Mouse (Mus musculus) spleen, postnatal 14 days (tissue): Measurements from ENCODE around the gene Slc12a3.

Experiments used
- DNase-seq, 2 experiments: peaks; one replicate each; pipeline ENCODE4 v3.0.0; 2021 to 2022; ENCODE audit warnings: low spot score in 2 of 2

Gene Slc12a3

GRCm38 (mm10) chr8:94330733-94331132 lies 1.7 kb downstream of the Slc12a3 start:
- DNase-seq = peak in 1 of 2 experiments; percentile 52

GRCm38 (mm10) chr8:94333345-94333744 lies 4.3 kb downstream of the Slc12a3 start:
- no peak for DNase-seq

DNA sequence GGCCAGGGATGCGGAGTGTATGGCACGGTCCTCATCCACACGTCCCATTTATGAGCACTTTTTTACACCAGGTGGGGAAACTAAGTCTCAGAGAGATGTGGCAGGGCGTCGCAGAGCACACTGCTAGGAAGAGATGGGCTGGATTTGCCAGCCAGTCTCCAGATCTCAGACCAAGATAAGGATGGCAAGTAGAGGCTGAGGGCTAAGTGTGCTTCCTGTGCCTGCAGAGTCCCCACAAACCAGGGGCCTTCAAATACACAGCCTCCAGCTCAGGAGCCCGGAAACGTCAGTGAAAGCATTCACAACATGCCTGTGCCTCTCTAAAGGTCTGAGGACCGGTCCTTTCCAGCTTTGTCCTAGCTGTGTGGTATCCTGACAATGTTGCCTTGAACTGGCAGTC lies 8.6 kb downstream of the Slc12a3 start:
- no peak for DNase-seq

DNA sequence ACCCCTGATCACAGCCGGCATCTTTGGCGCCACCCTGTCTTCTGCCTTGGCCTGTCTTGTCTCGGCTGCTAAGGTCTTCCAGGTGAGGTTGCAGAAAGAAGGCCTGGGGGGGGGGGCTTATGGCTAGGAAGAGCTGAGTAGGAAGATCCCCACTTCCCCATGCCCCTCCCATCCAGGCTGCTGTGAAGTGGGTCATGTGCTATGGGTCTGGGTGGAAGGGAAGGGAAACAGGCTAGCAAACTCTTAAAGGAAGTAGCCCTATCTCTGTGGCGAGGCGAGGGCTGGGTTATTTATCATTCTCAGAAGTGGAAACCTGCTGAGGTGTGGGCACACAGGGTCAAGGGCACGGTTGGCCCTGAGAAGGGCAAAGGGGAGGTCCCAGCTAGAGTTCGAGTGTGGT lies 11.8 kb downstream of the Slc12a3 start:
- DNase-seq = no peak

DNA sequence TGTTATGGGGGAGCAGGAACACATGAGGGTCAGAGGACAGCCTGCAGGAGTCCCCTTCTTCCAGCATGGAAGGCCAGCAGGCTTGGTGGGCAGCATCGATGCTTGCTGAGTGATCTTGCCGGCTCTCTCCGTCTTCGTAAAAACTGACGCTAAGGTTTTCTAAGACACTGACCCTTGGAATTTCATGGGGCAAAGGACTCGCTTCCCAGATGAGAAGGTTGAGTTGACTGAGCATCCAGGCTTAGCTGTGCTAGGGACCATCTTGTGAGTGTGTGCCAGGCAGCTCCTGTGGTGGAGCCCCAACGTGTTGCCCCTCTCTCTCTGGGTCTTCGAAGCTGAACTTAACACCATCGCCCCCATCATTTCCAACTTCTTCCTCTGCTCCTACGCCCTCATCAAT lies 13.7 kb downstream of the Slc12a3 start:
- no peak for DNase-seq

GRCm38 (mm10) chr8:94343290-94343689 lies 14.3 kb downstream of the Slc12a3 start:
- peak; percentile 50 to 78 for DNase-seq

GRCm38 (mm10) chr8:94343778-94344320 lies 14.8 kb downstream of the Slc12a3 start:
- no peak for DNase-seq

DNA sequence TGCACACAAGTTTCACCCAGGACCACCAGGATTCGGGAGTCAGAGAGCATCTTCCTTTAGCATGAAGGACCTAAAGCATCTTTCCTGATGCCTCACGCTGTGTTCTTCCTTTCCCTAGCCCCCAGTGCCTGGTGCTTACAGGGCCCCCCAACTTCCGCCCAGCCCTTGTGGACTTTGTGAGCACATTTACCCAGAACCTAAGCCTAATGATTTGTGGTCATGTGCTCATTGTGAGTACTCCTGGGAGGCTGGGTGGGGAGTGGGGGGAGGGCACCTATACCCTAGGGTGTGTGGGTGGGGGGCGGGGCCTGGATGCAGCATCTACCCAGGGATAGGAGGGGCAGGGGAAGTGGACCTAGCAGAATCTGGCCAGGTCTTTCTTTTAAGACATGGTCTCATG lies 16.7 kb downstream of the Slc12a3 start:
- DNase-seq = no peak

- DNase-seq = no peak
Measured at GRCm38 (mm10) chr8:94346264-94346663, 17.3 kb downstream of the Slc12a3 start.

DNA sequence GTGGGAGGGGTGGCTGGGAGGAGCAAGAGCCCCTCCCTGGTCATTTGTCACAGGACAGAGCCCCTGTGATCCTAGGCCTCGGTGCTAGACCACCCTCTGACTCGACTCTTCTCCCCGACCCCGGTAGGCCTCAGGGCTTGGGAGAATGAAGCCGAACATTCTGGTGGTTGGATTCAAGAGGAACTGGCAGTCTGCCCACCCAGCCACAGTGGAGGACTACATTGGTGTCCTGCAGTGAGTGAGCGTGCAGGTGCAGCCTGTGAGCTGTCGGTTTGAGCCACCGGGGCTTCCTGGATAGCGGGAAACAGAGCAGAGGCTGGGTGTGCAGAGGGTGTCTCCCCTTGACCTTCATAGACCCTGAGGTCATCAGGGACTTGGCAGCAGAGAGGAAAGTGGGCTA lies 19.4 kb downstream of the Slc12a3 start:
- no peak for DNase-seq

- no peak for DNase-seq
Measured at GRCm38 (mm10) chr8:94354069-94354531, 25.1 kb downstream of the Slc12a3 start.

- peak in 1 of 2 experiments; percentile 48 for DNase-seq
Measured at GRCm38 (mm10) chr8:94354571-94354970, 25.6 kb downstream of the Slc12a3 start.

- no peak for DNase-seq
Measured at GRCm38 (mm10) chr8:94357220-94357619, 28.2 kb downstream of the Slc12a3 start.

DNA sequence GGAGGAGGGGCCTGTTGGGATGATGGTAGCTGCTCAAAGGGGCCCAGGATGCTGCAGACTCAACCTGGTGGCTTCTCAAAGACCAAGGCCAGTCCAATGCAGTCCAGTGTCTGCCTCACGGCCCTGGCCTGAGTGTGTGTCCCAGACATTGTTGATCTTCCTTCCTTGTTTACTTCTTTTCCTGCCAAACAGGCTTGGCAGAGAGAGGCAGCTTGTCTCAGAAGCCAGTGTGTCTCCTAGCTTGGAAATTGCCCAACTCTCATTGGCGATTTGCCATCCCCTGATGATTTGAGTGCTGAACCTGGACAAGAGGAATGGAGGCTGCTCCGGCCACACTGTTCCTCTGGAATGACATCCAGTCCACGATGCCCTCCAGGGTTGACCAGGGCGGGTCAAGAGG lies 29.5 kb downstream of the Slc12a3 start:
- DNase-seq = no peak

DNA sequence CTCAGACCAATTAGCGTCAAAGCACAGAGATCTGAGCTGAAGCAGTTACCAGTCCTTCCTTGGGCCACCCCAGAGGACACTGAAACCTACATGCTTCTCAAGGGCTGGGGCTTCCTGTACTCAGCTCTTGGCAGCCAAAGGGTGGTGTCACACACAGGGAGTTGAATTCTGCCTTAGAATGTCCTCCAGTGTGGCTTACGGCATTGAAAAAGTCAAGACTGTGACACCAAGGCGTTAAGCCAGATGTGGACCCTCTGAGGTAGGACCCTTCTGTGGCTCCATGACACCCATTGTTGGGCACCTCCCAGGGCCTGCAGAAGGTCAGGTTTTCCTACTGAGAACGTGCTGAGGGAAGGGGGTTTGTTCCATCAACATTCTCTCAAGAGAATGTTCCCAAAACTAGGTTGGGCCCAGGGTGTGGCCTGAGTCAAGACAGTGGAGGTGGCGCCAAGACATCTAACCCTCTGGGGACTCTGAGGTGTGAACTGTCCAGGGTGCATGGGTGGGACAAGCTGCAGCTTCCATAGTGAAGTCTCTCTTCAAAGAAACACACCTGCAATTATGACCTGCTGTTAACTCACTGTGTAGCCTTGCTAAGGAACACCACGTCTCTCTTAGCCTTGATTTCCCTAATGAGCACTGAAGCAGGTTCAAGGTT lies 32.9 kb downstream of the Slc12a3 start:
- no peak for DNase-seq

- no peak for DNase-seq
Measured at GRCm38 (mm10) chr8:94362607-94363239, 33.7 kb downstream of the Slc12a3 start.

DNA sequence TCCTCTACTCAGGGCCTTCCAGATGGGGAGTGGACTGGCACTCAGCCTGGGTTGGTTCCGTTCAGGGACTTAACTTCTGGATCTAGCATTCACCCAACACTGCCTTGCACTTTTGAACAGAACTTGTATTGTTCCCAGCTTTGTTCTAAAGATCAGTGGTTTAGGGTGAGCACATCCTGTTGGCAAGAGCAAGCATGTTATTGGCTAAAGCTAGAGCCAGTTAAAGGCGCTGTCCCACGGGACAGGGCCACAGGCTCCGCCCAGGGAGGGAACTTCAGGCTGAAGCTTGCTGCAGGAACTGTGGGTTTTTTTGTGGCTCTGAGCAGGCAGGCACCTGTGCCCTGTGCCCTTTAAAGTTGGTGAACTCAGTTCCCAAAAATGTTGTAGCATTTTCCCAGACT lies 34.3 kb downstream of the Slc12a3 start:
- peak; percentile 55 to 69 for DNase-seq

GRCm38 (mm10) chr8:94363906-94364305 lies 34.9 kb downstream of the Slc12a3 start:
- DNase-seq = no peak

DNA sequence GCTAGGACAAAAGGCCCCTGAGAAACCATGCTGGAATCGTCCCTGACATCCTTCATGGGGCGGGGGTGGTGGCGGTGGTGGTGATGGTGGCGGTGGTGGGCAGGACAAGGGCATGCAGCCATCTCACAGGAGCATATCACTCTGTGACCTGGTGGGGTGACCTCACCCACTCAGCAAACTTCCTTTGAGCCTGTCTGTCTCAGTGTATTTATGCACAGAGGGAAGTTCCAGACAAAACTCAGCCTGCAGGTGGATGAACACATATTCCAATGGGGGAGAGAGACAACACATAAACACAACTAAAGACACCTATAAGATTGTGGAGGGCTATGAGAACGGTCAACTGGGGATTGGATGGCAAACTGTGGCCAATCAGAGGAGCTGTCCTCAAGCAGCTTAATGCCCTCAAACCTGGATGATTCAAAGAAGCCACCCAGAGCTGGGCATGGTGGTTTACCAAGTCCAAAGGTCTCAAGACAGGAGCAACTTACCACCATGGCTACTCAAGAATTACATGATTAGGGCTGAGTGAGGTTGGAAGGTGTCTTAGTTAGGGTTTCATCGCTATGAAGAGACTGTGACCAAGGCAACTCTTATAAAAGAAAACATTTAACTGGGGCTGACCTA lies 35.8 kb downstream of the Slc12a3 start:
- DNase-seq = no peak

GRCm38 (mm10) chr8:94365410-94365981 lies 36.5 kb downstream of the Slc12a3 start:
- peak; percentile 54 to 62 for DNase-seq

DNA sequence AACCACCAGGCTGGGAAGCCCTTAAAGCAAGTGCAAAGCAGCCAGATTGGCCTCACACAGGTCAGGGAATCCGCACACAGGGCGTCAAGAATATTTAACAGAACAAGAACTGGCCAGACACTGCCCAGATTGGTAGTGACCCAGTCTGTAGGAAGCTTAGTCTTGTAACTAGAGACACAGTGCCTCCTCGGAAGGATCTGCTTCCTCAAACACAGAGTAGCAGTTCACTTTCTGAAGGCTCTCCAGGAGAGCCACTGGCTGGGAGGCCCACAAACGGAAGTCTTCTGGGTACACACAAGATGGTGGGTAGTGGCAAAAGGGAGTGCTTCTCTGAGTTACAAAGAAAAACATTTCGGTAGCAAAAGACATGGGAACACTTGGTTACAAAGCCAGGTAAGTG lies 41.8 kb downstream of the Slc12a3 start:
- no peak for DNase-seq

DNA sequence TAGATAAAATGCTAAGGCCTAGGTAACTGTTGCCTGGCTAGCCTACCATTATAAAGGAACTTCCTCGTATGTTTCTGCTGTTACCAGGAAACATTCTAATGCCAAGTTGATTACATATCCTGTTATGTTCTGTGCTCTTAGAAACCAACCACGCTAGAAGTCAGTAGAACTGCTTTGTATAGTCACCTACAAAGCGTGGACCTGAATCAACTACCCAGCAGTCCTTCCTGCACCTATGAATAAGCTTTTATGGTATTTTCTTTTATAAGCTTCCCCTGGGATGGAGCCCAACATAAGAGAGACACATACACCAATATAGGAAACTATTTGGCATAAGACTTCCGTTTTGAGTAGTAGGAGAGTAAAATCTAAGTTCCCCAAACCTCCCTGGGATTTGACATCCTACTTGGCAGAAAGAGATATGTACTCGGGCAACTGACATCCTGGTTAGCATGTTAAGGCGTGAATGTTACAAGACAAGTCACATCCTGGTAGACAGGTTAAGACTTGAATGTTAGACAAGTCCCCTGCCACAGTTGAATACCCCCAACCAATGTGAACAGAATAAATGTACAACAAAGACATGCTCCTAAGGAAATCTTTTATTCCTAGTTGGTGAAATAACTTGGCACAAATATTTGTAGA lies 44.1 kb downstream of the Slc12a3 start:
- DNase-seq = no peak
